Mouse (Mus musculus): ENCODE results near the gene Kat2b.
"Not testable (repeated sequence)": the region's sequence is repeated elsewhere in the genome, so short reads cannot be mapped to it uniquely, and the experiment has no call there.

Kat2b gene

GRCm38 (mm10) chr17:53566161-53566918 is at the start of gene Kat2b:
Kat2b (plus strand) TSS chr17:53566861.
- DNase-seq (ENCODE audit: low spot score) = peak; percentile 56

- no peak for DNase-seq (ENCODE audit: low spot score)
Measured at GRCm38 (mm10) chr17:53519364-53519763, 47.3 kb upstream of the Kat2b start.

GRCm38 (mm10) chr17:53520509-53520908 is 46.2 kb upstream of the Kat2b start:
- DNase-seq (ENCODE audit: low spot score) = no peak

GRCm38 (mm10) chr17:53528034-53528433 is 38.6 kb upstream of the Kat2b start:
- no peak for DNase-seq (ENCODE audit: low spot score)

GRCm38 (mm10) chr17:53531160-53531559 is 35.5 kb upstream of the Kat2b start:
- no peak for DNase-seq (ENCODE audit: low spot score)

- DNase-seq (ENCODE audit: low spot score) = no peak
Measured at GRCm38 (mm10) chr17:53532425-53532824, 34.2 kb upstream of the Kat2b start.

- not testable (repeated sequence) for DNase-seq (ENCODE audit: low spot score)
Measured at GRCm38 (mm10) chr17:53539351-53539750, 27.3 kb upstream of the Kat2b start, which contains the start of gene Pp2d1. Pp2d1 (minus strand) TSS chr17:53539451.

GRCm38 (mm10) chr17:53542536-53542935 is 24.1 kb upstream of the Kat2b start:
- no peak for DNase-seq (ENCODE audit: low spot score)

- DNase-seq (ENCODE audit: low spot score) = no peak
Measured at GRCm38 (mm10) chr17:53543591-53544324, 22.9 kb upstream of the Kat2b start.

GRCm38 (mm10) chr17:53551306-53552299 is 15.1 kb upstream of the Kat2b start:
- no peak for DNase-seq (ENCODE audit: low spot score)

- no peak for DNase-seq (ENCODE audit: low spot score)
Measured at GRCm38 (mm10) chr17:53554088-53554487, 12.6 kb upstream of the Kat2b start.

GRCm38 (mm10) chr17:53554813-53555212 is 11.8 kb upstream of the Kat2b start:
- DNase-seq (ENCODE audit: low spot score) = no peak

GRCm38 (mm10) chr17:53557443-53557842 is 9.2 kb upstream of the Kat2b start:
- no peak for DNase-seq (ENCODE audit: low spot score)

GRCm38 (mm10) chr17:53559646-53560045 is 7.0 kb upstream of the Kat2b start:
- DNase-seq (ENCODE audit: low spot score) = no peak

GRCm38 (mm10) chr17:53561458-53562029 is 5.1 kb upstream of the Kat2b start:
- no peak for DNase-seq (ENCODE audit: low spot score)

- no peak for DNase-seq (ENCODE audit: low spot score)
Measured at GRCm38 (mm10) chr17:53564837-53565236, 1.8 kb upstream of the Kat2b start.

GRCm38 (mm10) chr17:53566919-53567345 is 271 bp downstream of the Kat2b start:
- DNase-seq (ENCODE audit: low spot score) = peak; percentile 75

GRCm38 (mm10) chr17:53567346-53568101 is 863 bp downstream of the Kat2b start:
- DNase-seq (ENCODE audit: low spot score) = peak; percentile 60

GRCm38 (mm10) chr17:53568118-53568517 is 1.5 kb downstream of the Kat2b start:
- peak; percentile 86 for DNase-seq (ENCODE audit: low spot score)

- DNase-seq (ENCODE audit: low spot score) = no peak
Measured at GRCm38 (mm10) chr17:53568734-53569386, 2.2 kb downstream of the Kat2b start.

Measured in embryo, embryonic 10.5 days (tissue).